Mouse (Mus musculus) heart, postnatal 10 days (tissue): ENCODE results near the gene Vav2. TPM values are rescaled to one million over a fixed set of nuclear protein-coding genes. Genes with fewer than 3 reads are reported as not detected.
A peak's percentile ranks its signal among the peaks of the same experiment; 100 is the strongest.

Experiments
- DNase-seq, 2 experiments: peaks; one replicate each; pipeline ENCODE4 v3.0.0; 2021
- intact Hi-C: fragments of 180-260 bp; cut with DNase I; formaldehyde crosslinking; loops from one replicate; pipeline ENCODE4 v1.15.1; 2025
- total RNA-seq, 2 experiments: library from RNA; stranded (reverse); gene quantifications; 2 replicates each; pipeline ENCODE4 v1.2.3; 2021

Gene Vav2
- total RNA-seq, 2 experiments from 2014 or later = 13.1 to 14.4 TPM

GRCm38 (mm10) chr2:27377164-27377563, 49.7 kb downstream of the Vav2 start:
- intact Hi-C loops = loop anchor here (5.0 kb wide), 1 partner anchor 45 kb away; no protein-coding TSS in a partner anchor
- DNase-seq = no peak

DNA sequence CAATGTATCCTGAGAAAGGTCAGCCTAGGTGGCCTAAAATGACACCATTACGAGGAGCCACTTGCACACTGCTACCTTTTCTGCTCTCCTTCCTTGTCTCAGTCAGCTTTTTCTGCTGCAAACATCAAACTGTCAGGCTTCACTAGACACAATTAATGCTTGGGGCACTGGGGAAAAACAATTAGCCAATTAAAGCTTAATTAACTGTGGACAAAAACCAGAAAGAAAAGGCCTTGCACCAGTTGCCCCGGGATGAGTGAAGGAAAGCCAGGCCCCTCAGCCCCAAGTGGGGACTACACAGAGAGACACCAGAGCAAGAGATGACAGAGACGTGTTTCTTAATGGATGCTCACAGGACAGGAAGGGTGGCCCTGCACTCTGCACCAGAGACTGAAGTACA, 51.7 kb downstream of the Vav2 start:
- intact Hi-C loops = loop anchor here (5.0 kb wide), 1 partner anchor 47 kb away; no protein-coding TSS in a partner anchor
- no peak for DNase-seq

DNA sequence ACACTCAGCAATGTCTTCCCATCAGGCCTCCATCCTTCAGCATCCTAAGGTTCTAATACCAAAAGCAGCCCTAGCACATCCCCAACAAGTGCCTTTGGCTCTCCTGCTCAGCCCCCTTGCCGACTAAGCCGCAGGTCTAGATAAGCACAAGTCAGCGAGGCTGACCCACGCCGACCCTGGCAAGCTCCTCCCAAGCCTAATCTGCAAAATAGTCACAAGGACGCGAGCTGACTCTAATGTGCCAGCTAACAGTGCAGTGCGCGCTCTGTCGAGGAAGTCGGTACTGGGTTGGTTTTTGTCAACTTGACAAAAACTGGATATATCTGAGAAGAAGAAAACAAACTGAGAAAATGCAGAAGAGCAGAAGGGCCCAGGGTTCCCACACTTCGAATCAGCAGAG, 53.5 kb downstream of the Vav2 start:
- peak; percentile 67 to 76 for DNase-seq
- intact Hi-C loops = no loop called here

DNA sequence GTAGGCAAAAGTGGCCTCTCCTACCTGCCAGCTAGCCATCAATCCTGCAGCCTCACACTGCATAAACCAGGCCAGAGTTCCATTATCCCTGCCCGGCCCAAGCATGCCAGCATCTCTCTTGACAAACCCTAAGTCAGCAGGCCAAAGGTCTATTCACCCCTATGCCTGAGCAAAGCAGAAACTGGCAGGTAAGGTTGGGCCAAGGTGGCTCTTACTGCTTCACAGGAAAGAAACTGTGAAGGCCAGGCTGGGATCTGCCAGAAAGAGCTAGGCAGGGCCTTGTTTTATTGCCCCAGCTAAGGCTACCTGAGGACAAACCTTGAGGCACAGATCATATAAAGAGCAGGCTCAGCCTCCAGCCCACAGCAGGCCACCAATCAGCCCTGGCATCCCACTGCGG, 55.4 kb downstream of the Vav2 start:
- no peak for DNase-seq
- intact Hi-C loops = no loop called here

- intact Hi-C loops = no loop called here
- DNase-seq = no peak
Measured at GRCm38 (mm10) chr2:27368980-27369379, 57.9 kb downstream of the Vav2 start.

DNA sequence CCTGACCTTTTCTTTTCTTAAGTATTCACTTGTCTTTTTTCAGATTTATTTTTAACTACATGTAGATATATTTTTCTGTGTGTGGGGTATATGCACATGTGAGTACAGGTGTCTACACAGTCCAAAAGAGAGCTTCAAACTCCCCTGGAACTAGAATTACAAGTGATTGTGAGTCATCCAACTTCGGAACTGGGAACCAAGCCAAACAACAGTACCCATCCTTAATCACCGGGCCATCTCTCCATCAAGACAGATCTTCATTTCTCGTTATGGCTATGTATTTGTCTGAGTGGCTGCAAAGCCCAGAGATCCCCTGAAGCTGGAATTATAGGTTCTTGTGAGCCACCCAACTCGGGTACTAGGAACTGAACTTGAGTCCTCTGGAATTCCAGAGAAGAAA, 61.5 kb downstream of the Vav2 start:
- intact Hi-C loops = no loop called here
- DNase-seq = no peak

GRCm38 (mm10) chr2:27361786-27362185, 65.0 kb downstream of the Vav2 start:
- no peak for DNase-seq
- intact Hi-C loops = no loop called here

GRCm38 (mm10) chr2:27358461-27358860, 68.4 kb downstream of the Vav2 start:
- no peak for DNase-seq
- intact Hi-C loops = no loop called here

DNA sequence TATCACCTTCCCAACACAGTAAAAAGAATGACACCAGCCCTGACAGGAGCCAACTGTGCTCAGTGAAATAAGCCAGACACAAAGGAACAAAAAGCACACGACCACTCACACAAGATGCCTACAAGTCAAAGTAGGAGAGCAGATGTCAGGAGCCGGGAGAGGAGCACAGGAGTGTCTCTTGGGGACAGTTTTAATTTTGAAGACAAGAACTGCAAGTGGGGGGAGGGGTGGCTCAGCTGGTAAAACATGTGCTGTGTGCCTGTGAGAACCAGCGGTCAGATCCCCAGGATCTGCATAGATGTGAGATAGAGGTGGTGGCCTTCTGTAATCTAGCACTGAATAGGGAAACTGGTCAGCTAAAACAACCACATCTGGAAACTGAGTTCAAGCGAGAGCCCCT, 71.1 kb downstream of the Vav2 start:
- DNase-seq = no peak
- intact Hi-C loops = no loop called here

DNA sequence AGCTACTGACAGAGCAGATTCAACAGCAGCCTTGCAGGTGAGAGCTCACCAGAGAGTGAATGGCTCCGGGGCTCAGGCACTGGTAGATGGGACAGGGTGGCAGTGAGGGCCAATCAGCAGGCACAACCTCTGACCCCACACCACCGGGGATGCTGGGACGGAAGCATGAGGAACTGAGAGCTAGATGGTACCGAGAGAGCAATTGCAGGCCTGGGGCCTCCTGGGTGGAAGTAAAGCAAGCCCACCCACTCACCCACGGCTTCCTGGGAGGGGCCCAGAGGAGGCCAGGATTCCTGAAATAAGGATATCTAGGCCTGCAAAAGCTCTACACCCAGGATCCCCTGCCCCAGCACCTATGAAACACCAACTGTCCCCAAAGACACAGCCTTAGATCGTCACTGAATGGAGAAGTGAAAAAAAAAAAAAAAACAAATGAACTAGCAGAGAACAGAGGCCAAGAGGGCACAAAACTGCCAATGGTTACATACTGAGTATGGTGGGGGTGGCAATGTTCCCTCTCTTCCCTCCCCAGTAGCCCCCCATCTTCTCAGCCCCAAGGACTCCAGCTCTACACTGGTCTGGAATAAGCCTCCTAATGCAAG, 72.1 kb downstream of the Vav2 start:
- intact Hi-C loops = no loop called here

DNA sequence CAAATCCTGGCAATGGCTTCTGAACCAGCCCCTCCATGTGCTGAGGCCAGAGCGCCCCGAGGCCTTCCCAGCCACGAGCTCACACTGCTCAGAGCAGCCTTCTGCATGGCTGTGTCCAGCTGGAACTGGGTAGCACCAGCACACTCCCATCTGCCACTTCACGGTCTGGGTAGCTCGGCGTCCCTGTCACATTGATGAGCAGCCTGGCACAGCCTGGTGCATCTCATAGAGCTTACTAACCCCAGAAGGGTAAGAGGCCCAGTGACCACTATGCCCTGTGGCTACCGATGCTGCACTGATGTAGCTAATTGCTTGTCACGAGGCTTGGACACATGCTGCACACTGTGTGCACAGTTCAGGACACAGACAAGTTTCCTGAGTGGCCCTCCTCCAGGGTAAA, 74.1 kb downstream of the Vav2 start:
- DNase-seq = no peak
- intact Hi-C loops = no loop called here

More for the DNA sequence above, 72.1 kb downstream of the Vav2 start:
- DNase-seq = no peak

DNA sequence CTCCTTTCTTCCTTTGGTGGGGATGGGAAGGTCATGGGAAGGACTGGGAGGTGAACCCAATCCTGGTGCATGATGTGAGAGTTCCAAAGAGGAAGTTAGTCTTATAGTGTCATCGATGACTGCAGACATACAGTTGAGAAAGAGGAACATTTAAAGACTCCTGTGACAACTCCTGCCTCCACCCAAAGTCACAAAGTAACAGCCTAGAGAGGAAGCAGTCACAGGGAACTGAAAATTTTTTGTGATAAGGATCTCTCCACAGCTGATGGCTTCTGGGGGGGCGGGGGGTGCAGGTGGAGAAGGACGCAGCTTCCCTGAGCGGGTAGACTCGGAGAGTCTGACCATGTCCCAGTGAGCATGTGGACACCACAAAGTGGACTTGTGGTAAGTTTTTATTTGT, 76.5 kb downstream of the Vav2 start:
- intact Hi-C loops = no loop called here
- DNase-seq = no peak

- DNase-seq = no peak
- intact Hi-C loops = no loop called here
Measured at GRCm38 (mm10) chr2:27343984-27344453, 82.8 kb downstream of the Vav2 start.

DNA sequence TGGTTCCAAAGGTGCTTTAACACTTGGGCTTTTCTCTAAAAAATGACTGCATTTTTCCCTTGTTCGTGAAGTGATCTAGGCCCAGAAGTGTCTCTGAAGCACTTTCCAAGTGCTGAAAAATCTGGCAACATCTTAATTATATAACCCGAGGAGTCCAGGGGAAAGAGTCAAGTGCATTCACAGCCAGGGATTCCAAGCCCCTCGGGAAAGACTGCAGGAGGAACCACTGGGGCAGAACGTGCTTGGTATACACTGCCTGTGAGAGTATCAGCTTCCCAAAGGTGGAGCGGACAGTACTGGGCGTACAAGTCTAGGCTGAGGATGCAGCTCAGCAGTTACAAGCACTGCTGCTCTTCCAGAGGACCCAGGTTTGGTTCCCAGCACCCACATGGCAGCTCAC, 86.2 kb downstream of the Vav2 start:
- intact Hi-C loops = no loop called here
- no peak for DNase-seq

DNA sequence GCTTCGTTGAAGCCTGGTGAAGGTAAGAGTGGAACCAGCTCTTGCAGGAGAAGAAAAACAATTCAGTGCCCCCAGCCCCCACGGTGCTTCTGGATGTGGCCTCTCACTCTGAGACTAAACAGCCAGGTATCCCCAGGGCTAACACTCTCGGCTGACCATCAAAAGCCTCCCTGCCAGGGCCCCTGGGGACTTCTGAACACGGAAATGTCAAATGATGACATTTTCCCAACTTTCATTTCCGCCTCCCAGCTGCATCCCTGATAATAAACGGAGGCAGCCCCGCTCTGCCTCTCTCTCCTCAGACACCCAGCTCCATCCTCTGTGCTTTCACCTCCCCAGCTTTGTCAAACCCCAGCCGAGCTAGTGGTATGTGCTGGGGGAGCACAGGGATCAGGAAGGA, 87.8 kb downstream of the Vav2 start:
- intact Hi-C loops = no loop called here

DNA sequence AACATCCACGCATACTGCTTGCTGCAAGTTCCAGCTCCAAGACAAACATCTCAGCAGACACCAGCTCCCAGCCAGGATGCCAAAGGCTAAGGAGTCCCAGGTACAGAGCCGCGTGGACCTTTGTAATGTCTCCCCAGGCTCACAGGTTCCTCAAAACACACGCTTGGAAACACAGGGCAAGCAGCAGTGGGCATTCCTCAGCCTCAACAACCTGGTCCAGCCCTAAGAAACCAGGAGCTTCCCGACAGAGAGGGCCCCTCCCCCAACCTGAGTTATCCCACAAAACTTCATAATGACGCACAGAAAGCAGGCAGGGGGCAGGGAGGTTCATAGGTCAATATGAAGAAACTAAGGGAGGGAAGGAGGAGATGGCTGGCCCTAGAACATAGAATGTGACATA, 89.6 kb downstream of the Vav2 start:
- no peak for DNase-seq

More for the DNA sequence above, 87.8 kb downstream of the Vav2 start:
- DNase-seq = no peak

GRCm38 (mm10) chr2:27336600-27336999, 90.2 kb downstream of the Vav2 start:
- intact Hi-C loops = no loop called here

More for the DNA sequence above, 89.6 kb downstream of the Vav2 start:
- intact Hi-C loops = no loop called here

DNA sequence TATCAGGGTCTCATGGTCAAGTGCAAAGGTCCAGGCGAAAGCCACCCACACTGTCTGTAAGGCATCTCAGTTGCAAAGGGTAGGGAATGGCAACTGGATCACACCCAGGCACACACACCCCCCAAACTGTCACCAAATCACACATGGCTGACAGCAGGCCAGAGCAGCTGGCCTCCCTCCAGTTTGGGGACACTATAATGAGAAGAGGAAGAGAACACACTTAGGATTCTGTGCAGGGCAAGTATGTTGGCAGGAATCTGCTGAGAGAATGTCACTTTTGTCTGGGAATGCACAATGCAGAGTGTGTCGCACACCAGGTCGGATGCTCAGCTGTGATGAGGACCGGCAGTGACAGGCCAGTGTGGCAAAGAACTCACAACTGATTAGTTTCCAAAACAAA, 92.0 kb downstream of the Vav2 start:
- intact Hi-C loops = no loop called here
- DNase-seq = peak; percentile 65 to 73

More at GRCm38 (mm10) chr2:27336600-27336999, 90.2 kb downstream of the Vav2 start:
- no peak for DNase-seq

GRCm38 (mm10) chr2:27331560-27331959, 95.3 kb downstream of the Vav2 start:
- DNase-seq = no peak
- intact Hi-C loops = no loop called here

GRCm38 (mm10) chr2:27330446-27330845, 96.4 kb downstream of the Vav2 start:
- intact Hi-C loops = no loop called here
- DNase-seq = no peak

- no peak for DNase-seq
- intact Hi-C loops = no loop called here
Measured at GRCm38 (mm10) chr2:27329386-27330060, 97.3 kb downstream of the Vav2 start.

- intact Hi-C loops = no loop called here
Measured at GRCm38 (mm10) chr2:27328613-27329041, 98.2 kb downstream of the Vav2 start.

More at GRCm38 (mm10) chr2:27328613-27329041, 98.2 kb downstream of the Vav2 start:
- DNase-seq = no peak
